In the genomic region with DNA sequence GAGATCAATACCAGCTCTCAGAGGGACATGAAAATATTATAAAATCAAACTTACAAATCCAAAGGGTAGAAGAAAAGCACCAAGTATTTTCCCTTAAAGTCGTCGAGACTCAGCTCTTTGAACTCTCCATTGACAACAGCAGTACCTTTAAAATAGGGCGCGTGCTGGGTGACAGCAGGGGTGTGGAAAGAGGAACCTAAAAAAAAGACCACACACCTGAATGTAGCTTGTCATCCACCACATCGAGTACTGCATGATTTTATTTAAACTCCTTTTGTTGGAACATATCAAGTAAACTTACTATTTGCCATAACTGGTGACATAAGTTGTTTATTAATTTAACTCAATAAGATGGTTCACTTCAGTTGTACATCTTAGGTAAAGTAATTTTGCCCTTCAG, we compare ENCODE assay signal across 21 mouse cellular contexts. TPM values are rescaled to one million over a fixed set of nuclear protein-coding genes. Genes with fewer than 3 reads are reported as not detected.
DNase-seq lines count a peak whose midpoint lies in the region; ATAC-seq and TF ChIP-seq lines count a peak whose summit lies in the region.
"Had no signal": no experiment of that assay in that cellular context is flagged by ENCODE, and none has a peak within 500 bp of the region (broad histone marks: within the 10 kb centered on the region; RNA-seq: fewer than 3 reads in every experiment).

No protein-coding gene starts in this region.

- H3K27ac ChIP-seq in liver, embryonic 11.5 days (ENCODE audit: low read depth, low read length): no peak overlapping the region
- peak overlapping the region; percentile 95 for H3K27ac ChIP-seq in liver, embryonic 14.5 days
- no peak overlapping the region for H3K27ac ChIP-seq in gastrocnemius, adult 2 months
- H3K27ac ChIP-seq: embryonic facial prominence, embryonic 12.5 days; forebrain, embryonic 13.5 days; hindbrain, embryonic 12.5 days had no signal

- H3K36me3 ChIP-seq in erythroblast, embryonic 14.5 days (ENCODE audit: control insufficient read depth): peaks cover 73% of the 10 kb centered on the region
- peaks cover 13% of the 10 kb centered on the region for H3K36me3 ChIP-seq in liver, embryonic 11.5 days (ENCODE audit: control insufficient read depth, insufficient read depth, low read length)
- H3K36me3 ChIP-seq in liver, embryonic 14.5 days (replicated peaks; ENCODE audit: control insufficient read depth, insufficient read depth, low read depth): peaks cover 60% of the 10 kb centered on the region

- H3K4me3 ChIP-seq in erythroblast, embryonic 14.5 days (replicated peaks): peak overlapping the region; percentile 95
- peak overlapping the region; percentile 82; the same call in 1 of the 2 replicates for H3K4me3 ChIP-seq in liver, embryonic 11.5 days (ENCODE audit: low read depth, low read length)
- H3K4me3 ChIP-seq in liver, embryonic 14.5 days (ENCODE audit: insufficient read depth in 1 of 2, low read depth in 2 of 2, low read length in 2 of 2): peak overlapping the region; percentile 92 to 96
- no peak overlapping the region for H3K4me3 ChIP-seq in gastrocnemius, adult 2 months
- H3K4me3 ChIP-seq: embryonic facial prominence, embryonic 12.5 days; forebrain, embryonic 13.5 days; hindbrain, embryonic 12.5 days had no signal

- DNase-seq in liver, embryonic 11.5 days (ENCODE audit: low spot score): no peak
- DNase-seq in liver: no peak
- no peak for DNase-seq in liver, embryonic 14.5 days (ENCODE audit: low read depth in 3 of 3, low spot score in 3 of 3)
- no peak for DNase-seq in ovary, postnatal 14 days (ENCODE audit: low spot score)
- no peak for DNase-seq in lung, adult 18-20 months
- DNase-seq in gastrocnemius, adult 2 months: no peak
- DNase-seq: adrenal gland, adult 8-10 months; cerebellum, adult 11 months; cerebellum, adult 8-10 months; cerebellum, postnatal 14 days; embryo, embryonic 11 days; forebrain, postnatal 0 days; gastrocnemius, postnatal 25 days; heart, postnatal 4 days had no signal

- peaks cover 69% of the 10 kb centered on the region for H3K4me1 ChIP-seq in erythroblast, embryonic 14.5 days (ENCODE audit: control insufficient read depth)
- peaks cover 16% of the 10 kb centered on the region for H3K4me1 ChIP-seq in liver, embryonic 11.5 days (replicated peaks; ENCODE audit: control insufficient read depth, insufficient read depth, low read length)
- H3K4me1 ChIP-seq in liver, embryonic 14.5 days (replicated peaks; ENCODE audit: control insufficient read depth in 2 of 2, insufficient read depth in 2 of 2, low read length in 1 of 2): peaks cover 22% of the 10 kb centered on the region in 2 experiments

- no peak for ATAC-seq in erythroblast, adult 5-6 weeks (replicated peaks; ENCODE audit: low FRiP score, poor library complexity, severe bottlenecking)
- ATAC-seq in liver, embryonic 11.5 days (replicated peaks; ENCODE audit: low FRiP score): no peak
- ATAC-seq in liver, embryonic 14.5 days (ENCODE audit: insufficient read depth): no peak
- ATAC-seq: forebrain, embryonic 13.5 days; forebrain, postnatal 0 days; hindbrain, embryonic 16.5 days; inflammation-experienced regulatory T-cells, adult 6 months had no signal

- H3K27me3 ChIP-seq in erythroblast, embryonic 14.5 days (ENCODE audit: control insufficient read depth): no peaks in the 10 kb centered on the region
- H3K27me3 ChIP-seq in liver, embryonic 11.5 days (replicated peaks; ENCODE audit: control insufficient read depth, insufficient read depth, low read length): no peaks in the 10 kb centered on the region
- no peaks in the 10 kb centered on the region for H3K27me3 ChIP-seq in liver, embryonic 14.5 days (ENCODE audit: control insufficient read depth, insufficient read depth, low read length)
- H3K27me3 ChIP-seq: embryonic facial prominence, embryonic 12.5 days; forebrain, embryonic 13.5 days; hindbrain, embryonic 12.5 days had no signal

- H3K4me2 ChIP-seq in liver, embryonic 11.5 days: peak overlapping the region; percentile 88
- peak overlapping the region; percentile 80 for H3K4me2 ChIP-seq in liver, embryonic 14.5 days (ENCODE audit: low read depth)
- H3K4me2 ChIP-seq: embryonic facial prominence, embryonic 12.5 days; forebrain, embryonic 13.5 days; hindbrain, embryonic 12.5 days had no signal

- no peak for TF ChIP-seq CTCF in liver, embryonic 14.5 days (IDR thresholded peaks at IDR 0.05; ENCODE audit: low read depth)
- no peak for TF ChIP-seq CTCF in gastrocnemius, adult 2 months (IDR thresholded peaks at IDR 0.05)

- WGBS in liver, embryonic 11.5 days: 89% methylated on average over 5 of the region's 5 CpGs
- WGBS in liver, embryonic 14.5 days (ENCODE audit: insufficient replicate concordance): 75% methylated on average over 5 of the region's 5 CpGs

- intact Hi-C loops in gastrocnemius, adult 2 months (cut with DNase I): no loop called here

- TF ChIP-seq EP300 in liver, embryonic 14.5 days (IDR thresholded peaks at IDR 0.05; ENCODE audit: low read depth): no peak

- no peaks in the 10 kb centered on the region for H3K9me3 ChIP-seq in erythroblast, embryonic 14.5 days (ENCODE audit: control insufficient read depth, low read length)
- H3K9me3 ChIP-seq in liver, embryonic 11.5 days (ENCODE audit: control insufficient read depth, low read length): no peaks in the 10 kb centered on the region
- H3K9me3 ChIP-seq in liver, embryonic 14.5 days (ENCODE audit: control insufficient read depth, low read length): no peaks in the 10 kb centered on the region
- H3K9me3 ChIP-seq: embryonic facial prominence, embryonic 12.5 days; forebrain, embryonic 13.5 days; hindbrain, embryonic 12.5 days had no signal

- no peak overlapping the region for H3K9ac ChIP-seq in liver, embryonic 11.5 days (ENCODE audit: low read depth, low read length)
- H3K9ac ChIP-seq in liver, embryonic 14.5 days (replicated peaks): peak overlapping the region; percentile 90
- H3K9ac ChIP-seq: embryonic facial prominence, embryonic 12.5 days; forebrain, embryonic 13.5 days; forebrain, postnatal 0 days; hindbrain, embryonic 12.5 days had no signal

RNA-seq across cellular contexts. Expression of gene Prdx3, which starts 3.0 kb away (rescaled TPM):
- 3.3 and 3.7 TPM in 2 replicates for polyA plus RNA-seq in erythroblast, embryonic 14.5 days (2012)
- total RNA-seq in erythroblast, adult 5-6 weeks (2015; ENCODE audit: low replicate concordance): 99.3 and 105 TPM in 2 replicates
- 88.4 and 96.3 TPM in 2 replicates for total RNA-seq in erythroblast, adult 5-6 weeks (2017; ENCODE audit: low replicate concordance)
- 372 and 407 TPM in 2 replicates for polyA plus RNA-seq in liver, embryonic 11.5 days (2014; fragmentation: Nextera tagmentation; extraction: Ambion mirVana)
- polyA plus RNA-seq in liver, embryonic 14.5 days (2012; rRNA removed): 152 and 217 TPM in 2 replicates
- polyA plus RNA-seq in liver, embryonic 14.5 days (2014; fragmentation: Nextera tagmentation; extraction: Ambion mirVana): 401 and 411 TPM in 2 replicates
- 100 to 1,000 TPM; 207 to 240 TPM for total RNA-seq in gastrocnemius, adult 2 months (2021)

RNA-seq across cellular contexts. Expression of gene Sfxn4, which starts 10.1 kb away (rescaled TPM):
- polyA plus RNA-seq in erythroblast, embryonic 14.5 days (2012): 0.04 TPM in 1 of 2 replicates, not detected in the other
- 7.3 and 11.9 TPM in 2 replicates for total RNA-seq in erythroblast, adult 5-6 weeks (2015; ENCODE audit: low replicate concordance)
- total RNA-seq in erythroblast, adult 5-6 weeks (2017; ENCODE audit: low replicate concordance): 3.5 and 13.2 TPM in 2 replicates
- 3.6 and 4.2 TPM in 2 replicates for polyA plus RNA-seq in liver, embryonic 11.5 days (2014; fragmentation: Nextera tagmentation; extraction: Ambion mirVana)
- polyA plus RNA-seq in liver, embryonic 14.5 days (2012; rRNA removed): 0.90 and 0.98 TPM in 2 replicates
- 0.94 and 1.2 TPM in 2 replicates for polyA plus RNA-seq in liver, embryonic 14.5 days (2014; fragmentation: Nextera tagmentation; extraction: Ambion mirVana)
- 1 to 10 TPM; 1.6 to 4.2 TPM for total RNA-seq in gastrocnemius, adult 2 months (2021)

RNA-seq across cellular contexts. Expression of gene Grk5, which starts 18.2 kb away (rescaled TPM):
- polyA plus RNA-seq in erythroblast, embryonic 14.5 days (2012): 0.06 and 0.20 TPM in 2 replicates
- total RNA-seq in erythroblast, adult 5-6 weeks (2015; ENCODE audit: low replicate concordance): 2.7 and 12.1 TPM in 2 replicates
- 5.2 and 14.6 TPM in 2 replicates for total RNA-seq in erythroblast, adult 5-6 weeks (2017; ENCODE audit: low replicate concordance)
- 2.1 and 2.9 TPM in 2 replicates for polyA plus RNA-seq in liver, embryonic 11.5 days (2014; fragmentation: Nextera tagmentation; extraction: Ambion mirVana)
- polyA plus RNA-seq in liver, embryonic 14.5 days (2012; rRNA removed): 0.64 and 0.84 TPM in 2 replicates
- 0.50 and 0.59 TPM in 2 replicates for polyA plus RNA-seq in liver, embryonic 14.5 days (2014; fragmentation: Nextera tagmentation; extraction: Ambion mirVana)
- total RNA-seq in gastrocnemius, adult 2 months (2021): 1 to 10 TPM; 3.9 to 5.4 TPM

RNA-seq across cellular contexts. Expression of gene Fam45a, which starts 60.0 kb away (rescaled TPM):
- polyA plus RNA-seq in erythroblast, embryonic 14.5 days (2012): 0.20 and 0.44 TPM in 2 replicates
- 11.7 and 15.5 TPM in 2 replicates for total RNA-seq in erythroblast, adult 5-6 weeks (2015; ENCODE audit: low replicate concordance)
- total RNA-seq in erythroblast, adult 5-6 weeks (2017; ENCODE audit: low replicate concordance): 6.6 and 14.0 TPM in 2 replicates
- 34.1 and 36.0 TPM in 2 replicates for polyA plus RNA-seq in liver, embryonic 11.5 days (2014; fragmentation: Nextera tagmentation; extraction: Ambion mirVana)
- polyA plus RNA-seq in liver, embryonic 14.5 days (2012; rRNA removed): 8.5 and 11.8 TPM in 2 replicates
- polyA plus RNA-seq in liver, embryonic 14.5 days (2014; fragmentation: Nextera tagmentation; extraction: Ambion mirVana): 25.7 and 29.3 TPM in 2 replicates
- 10 to 100 TPM; 11.2 to 12.2 TPM for total RNA-seq in gastrocnemius, adult 2 months (2021)

Comparison
In these comparisons a context has a peak if more than half of its experiments do, and no peak if none do; other contexts are left out.
1. RNA of gene Prdx3, which starts 3.0 kb away (polyA plus RNA-seq): 152 to 411 TPM in liver, embryonic 14.5 days and 372 to 407 TPM in liver, embryonic 11.5 days; 3.3 to 3.7 TPM in erythroblast, embryonic 14.5 days; every median in the first group is over 10 times any median in the second.